Mouse (Mus musculus) heart, postnatal 0 days (tissue): Measurements from ENCODE around the gene Slc26a11.

Experiments
- CTCF ChIP-seq: IDR thresholded peaks from 2 replicates; pipeline ENCODE4 v1.5.1; 2016; ENCODE audit warnings: antibody characterized with exemption, control low read depth, low read depth
- EP300 ChIP-seq: IDR thresholded peaks from 2 replicates; pipeline ENCODE4 v1.6.1; 2016; ENCODE audit warnings: antibody characterized with exemption, low read depth

DNA sequence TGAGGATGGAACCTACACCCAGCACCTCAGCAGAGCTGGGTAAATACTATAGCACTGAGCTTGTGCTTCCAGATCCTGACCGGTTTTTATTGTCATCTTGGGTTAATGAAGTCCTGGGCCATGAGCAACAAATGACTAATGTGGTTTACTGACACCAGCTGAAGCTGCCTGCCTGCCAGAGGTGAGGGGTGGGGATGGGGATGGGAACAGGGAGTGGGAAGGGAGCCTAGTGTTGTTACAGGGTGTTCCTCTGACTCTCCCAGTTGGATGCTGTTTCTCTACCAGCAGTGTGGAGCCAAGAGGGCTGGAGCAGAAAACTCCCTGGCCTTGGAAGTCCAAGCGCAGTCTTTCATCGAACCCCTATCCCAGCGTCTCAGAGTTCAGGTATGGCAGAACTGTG lies 38.6 kb upstream of the Slc26a11 start:
- TF ChIP-seq EP300 (no peak), CTCF (no peak)
